Mouse (Mus musculus) thymus, adult 2 months (tissue): ENCODE data around the gene Smarcd3. TPM values are rescaled to one million over a fixed set of nuclear protein-coding genes. Genes with fewer than 3 reads are reported as not detected.

Experiments
- DNase-seq: peaks from one replicate; pipeline ENCODE4 v3.0.0; 2021
- H3K27ac ChIP-seq: fragments of 200-500 bp; 2 replicates; pipeline ENCODE4 v1.5.1; 2012; ENCODE audit warnings: low read length, control low read depth; ENCODE audit not compliant: control insufficient read depth, insufficient read depth
- H3K27me3 ChIP-seq: fragments of 200-500 bp; 2 replicates; pipeline ENCODE4 v1.6.1; 2012; ENCODE audit warnings: mild to moderate bottlenecking, low read length, moderate library complexity, mixed read lengths; ENCODE audit not compliant: control insufficient read depth, insufficient read depth
- H3K36me3 ChIP-seq: fragments of 200-500 bp; 2 replicates; pipeline ENCODE4 v1.6.1; 2012; ENCODE audit warnings: mild to moderate bottlenecking, low read length, moderate library complexity; ENCODE audit not compliant: control insufficient read depth, insufficient read depth
- H3K4me1 ChIP-seq: fragments of 200-500 bp; replicated peaks from 2 replicates; pipeline ENCODE4 v1.6.1; 2012; ENCODE audit warnings: low read length; ENCODE audit not compliant: control insufficient read depth, insufficient read depth
- H3K4me3 ChIP-seq: fragments of 200-500 bp; 2 replicates; pipeline ENCODE4 v1.5.1; 2012; ENCODE audit warnings: mild to moderate bottlenecking, low read length, control low read depth, moderate library complexity; ENCODE audit not compliant: control insufficient read depth, insufficient read depth
- CTCF ChIP-seq: fragments of 200-500 bp; IDR thresholded peaks from 2 replicates; pipeline ENCODE4 v1.5.1; 2012; ENCODE audit warnings: mild to moderate bottlenecking, control low read depth, low read length, moderate library complexity, borderline replicate concordance; ENCODE audit not compliant: control insufficient read depth, poor library complexity, insufficient read depth; ENCODE audit errors: extremely low read depth
- POLR2A ChIP-seq: fragments of 200-500 bp; IDR thresholded peaks from 2 replicates; pipeline ENCODE4 v1.6.1; 2012; ENCODE audit warnings: mild to moderate bottlenecking, low read length, control low read depth, moderate library complexity; ENCODE audit not compliant: control insufficient read depth, poor library complexity, insufficient read depth; ENCODE audit errors: extremely low read depth
- WGBS: fragments of 180-500 bp; shearing (Covaris S2); methylation state at CpG from one replicate; pipeline ENCODE4 v1.1.7; 2018; 5-methylcytosine and 5-hydroxymethylcytosine counted together
- polyA plus RNA-seq: library from polyadenylated mRNA; depleted of rRNA; stranded (reverse); fragments of >200 nt; gene quantifications from 2 replicates; pipeline ENCODE4 v1.2.3, GENCODE M21; 2012; rRNA removed

Smarcd3 gene
- 3.7 and 6.1 TPM in 2 replicates for polyA plus RNA-seq

DNA sequence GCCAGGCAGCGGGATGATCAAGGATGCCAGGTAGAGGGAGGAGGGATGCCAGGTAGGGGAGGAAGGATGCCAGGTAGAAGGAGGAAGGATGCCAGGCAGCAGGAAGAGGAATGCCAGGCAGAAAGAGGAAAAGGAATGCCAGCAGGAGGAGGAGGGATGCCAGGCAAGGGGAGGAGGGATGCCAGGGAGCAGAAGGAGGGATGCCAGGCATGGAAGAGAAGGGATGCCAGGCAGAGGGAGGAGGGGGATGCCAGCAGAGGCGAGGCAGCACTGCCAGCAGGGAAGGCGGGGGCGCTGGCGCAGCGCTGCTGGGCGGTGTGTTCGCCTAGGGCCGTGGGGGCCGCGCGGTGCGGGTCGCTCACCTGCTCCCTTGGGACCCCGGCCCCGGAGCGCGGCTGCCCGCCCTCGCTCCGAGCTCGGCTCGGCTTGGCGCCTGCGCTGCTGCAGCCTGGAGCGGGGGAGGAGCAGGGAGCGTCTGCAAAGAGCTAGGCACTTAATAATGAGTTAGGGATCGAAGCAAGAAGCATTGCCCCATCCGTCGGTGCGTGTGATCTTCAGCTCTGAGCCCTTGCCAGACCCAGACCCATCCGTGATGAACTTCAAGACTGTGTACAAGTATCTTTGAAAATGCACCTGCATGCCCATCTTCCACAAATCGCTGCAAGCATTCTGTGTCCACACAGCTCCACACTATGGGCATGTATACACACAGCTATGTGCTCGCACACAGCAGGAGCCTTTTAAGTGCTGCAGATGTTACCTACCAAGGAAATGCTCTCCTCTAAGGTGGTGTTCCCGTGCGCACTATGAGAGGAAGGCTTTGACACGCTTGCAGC, at the start of gene Smarcd3:
TSS of gene Smarcd3 (minus strand) at position 426 of the 836 bp plus-strand sequence.
- DNase-seq, result no peak
- Histone ChIP-seq H3K36me3 (no peaks in the 10 kb centered on the region), H3K27ac (no peak within 1 kb of the TSS), H3K4me1 (no peaks in the 10 kb centered on the region), H3K27me3 (peaks cover 4% of the 10 kb centered on the region; the same call in 1 of the 2 replicates), H3K4me3 (no peak within 1 kb of the TSS)
- WGBS, result 12% methylated on average over 36 of the region's 37 CpGs
- TF ChIP-seq CTCF (no peak), POLR2A (no peak)

DNA sequence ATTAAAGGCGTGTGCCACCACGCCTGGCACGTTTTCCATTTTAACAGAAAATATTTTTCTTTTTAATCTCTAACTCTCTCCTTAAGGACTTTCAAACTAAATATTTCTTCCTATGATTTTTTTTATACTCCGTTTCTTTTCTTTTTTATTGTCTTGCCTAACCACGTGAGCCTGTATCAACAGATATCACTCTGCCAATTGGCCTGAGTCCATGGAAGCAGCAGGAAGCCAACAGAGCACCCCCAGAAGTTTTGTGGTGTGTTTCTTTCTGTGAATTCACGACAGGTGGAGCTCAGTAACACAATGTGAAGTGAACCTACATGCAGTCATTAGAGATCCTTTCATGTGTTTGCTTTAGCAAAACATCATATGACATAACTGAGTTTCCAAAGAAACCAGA, 37.2 kb upstream of the Smarcd3 start:
- TF ChIP-seq CTCF (no peak), POLR2A (no peak)
- Histone ChIP-seq H3K36me3 (no peaks in the 10 kb centered on the region), H3K27ac (no peak overlapping the region), H3K27me3 (no peaks in the 10 kb centered on the region), H3K4me1 (no peaks in the 10 kb centered on the region), H3K4me3 (no peak overlapping the region)
- no peak for DNase-seq
- 67% methylated on average over 6 of the region's 6 CpGs for WGBS

GRCm38 (mm10) chr5:24659708-24660423, 35.7 kb upstream of the Smarcd3 start:
- H3K27ac ChIP-seq, result no peak overlapping the region
- H3K27me3 ChIP-seq, result no peaks in the 10 kb centered on the region
- no peak for DNase-seq
- H3K36me3 ChIP-seq, result no peaks in the 10 kb centered on the region
- TF ChIP-seq CTCF (no peak), POLR2A (no peak)
- no peak overlapping the region for H3K4me3 ChIP-seq
- no peaks in the 10 kb centered on the region for H3K4me1 ChIP-seq
- WGBS, result 65% methylated on average over 4 of the region's 4 CpGs

- TF ChIP-seq POLR2A (no peak), CTCF (no peak)
- WGBS, result 65% methylated on average over 2 of the region's 2 CpGs
- Histone ChIP-seq H3K4me1 (no peaks in the 10 kb centered on the region), H3K4me3 (no peak overlapping the region), H3K27me3 (no peaks in the 10 kb centered on the region), H3K27ac (no peak overlapping the region), H3K36me3 (no peaks in the 10 kb centered on the region)
- DNase-seq, result no peak
Measured at GRCm38 (mm10) chr5:24657113-24657512, 32.9 kb upstream of the Smarcd3 start.

- no peak for TF ChIP-seq CTCF
- no peak for TF ChIP-seq POLR2A
- Histone ChIP-seq H3K36me3 (no peaks in the 10 kb centered on the region), H3K4me3 (no peak overlapping the region), H3K27ac (no peak overlapping the region), H3K4me1 (no peaks in the 10 kb centered on the region), H3K27me3 (no peaks in the 10 kb centered on the region)
- no peak for DNase-seq
- whole genome bisulfite sequencing, result 63% methylated on average over 6 of the region's 6 CpGs
Measured at GRCm38 (mm10) chr5:24654491-24654890, 30.3 kb upstream of the Smarcd3 start.

GRCm38 (mm10) chr5:24652780-24653179, 28.6 kb upstream of the Smarcd3 start:
- Histone ChIP-seq H3K4me1 (no peaks in the 10 kb centered on the region), H3K36me3 (no peaks in the 10 kb centered on the region), H3K27me3 (no peaks in the 10 kb centered on the region), H3K27ac (no peak overlapping the region), H3K4me3 (no peak overlapping the region)
- no peak for TF ChIP-seq CTCF
- TF ChIP-seq POLR2A, result no peak
- DNase-seq, result no peak
- WGBS, result 94% methylated on average over 5 of the region's 5 CpGs
